Mouse (Mus musculus): ENCODE data around the gene Ino80d.

DNA sequence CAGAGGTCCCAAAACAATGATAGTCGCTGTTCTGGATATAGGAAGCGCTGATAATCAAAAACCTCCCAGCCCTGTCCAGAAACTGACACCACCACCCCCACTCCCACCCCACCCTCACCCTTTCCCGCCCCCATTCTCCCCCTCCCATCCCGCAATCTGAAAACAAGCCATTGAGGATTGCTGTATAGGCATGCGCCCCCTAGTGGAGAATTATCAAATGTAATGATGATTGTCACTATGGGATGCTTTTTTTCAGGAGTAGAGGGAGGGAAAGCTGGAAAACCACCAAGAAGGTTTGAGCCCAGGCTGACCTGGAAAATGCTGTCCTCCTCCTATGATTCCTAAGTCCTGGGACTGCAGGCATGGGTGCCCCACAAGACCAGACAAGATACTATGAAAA lies 147.6 kb downstream of the Ino80d start:
- TF ChIP-seq CTCF (IDR thresholded peaks at IDR 0.05; ENCODE audit: extremely low read depth, insufficient read depth, insufficient read length, insufficient replicate concordance) (no peak), POLR2A (IDR thresholded peaks at IDR 0.05; ENCODE audit: low read depth, low read length) (no peak)
